Mouse (Mus musculus) ES-Bruce4 (cell line): ENCODE data around the gene Socs3. TPM values are rescaled to one million over a fixed set of nuclear protein-coding genes. Genes with fewer than 3 reads are reported as not detected.

Source experiments
- H3K27ac ChIP-seq: 2 replicates; pipeline ENCODE4 v1.5.1; 2012; ENCODE audit warnings: low read length, inconsistent platforms; ENCODE audit not compliant: insufficient read depth
- H3K27me3 ChIP-seq: 2 replicates; pipeline ENCODE4 v1.6.1; 2012; ENCODE audit warnings: mild to moderate bottlenecking, low read length, inconsistent platforms; ENCODE audit not compliant: control insufficient read depth, poor library complexity, insufficient read depth, severe bottlenecking
- H3K36me3 ChIP-seq: 2 replicates; pipeline ENCODE4 v1.6.1; 2012; ENCODE audit warnings: inconsistent platforms, mild to moderate bottlenecking, low read length, moderate library complexity; ENCODE audit not compliant: control insufficient read depth, poor library complexity, insufficient read depth, severe bottlenecking
- H3K4me1 ChIP-seq: one replicate; pipeline ENCODE4 v1.8.1; 2011; ENCODE audit warnings: low read length; ENCODE audit not compliant: control insufficient read depth, insufficient read depth
- H3K4me3 ChIP-seq: 2 replicates; pipeline ENCODE4 v1.5.1; 2011; ENCODE audit warnings: low read depth, mild to moderate bottlenecking, low read length
- H3K9ac ChIP-seq: 2 replicates; pipeline ENCODE4 v1.6.1; 2012; ENCODE audit warnings: low read depth, mild to moderate bottlenecking, inconsistent platforms; ENCODE audit not compliant: poor library complexity, severe bottlenecking
- H3K9me3 ChIP-seq: replicated peaks from 2 replicates; pipeline ENCODE4 v1.6.1; 2012; ENCODE audit warnings: mild to moderate bottlenecking, low read length, inconsistent platforms; ENCODE audit not compliant: control insufficient read depth, poor library complexity, insufficient read depth, severe bottlenecking
- CTCF ChIP-seq: IDR thresholded peaks from one replicate; pipeline ENCODE4 v1.8.1; 2011; ENCODE audit warnings: low read depth, low read length
- EP300 ChIP-seq: IDR thresholded peaks from 2 replicates; pipeline ENCODE4 v1.6.1; 2011; ENCODE audit warnings: low read depth, low read length; ENCODE audit not compliant: insufficient read depth
- POLR2A ChIP-seq: IDR thresholded peaks from one replicate; pipeline ENCODE4 v1.8.1; 2011; ENCODE audit warnings: low read length; ENCODE audit not compliant: insufficient read depth
- polyA plus RNA-seq: library from polyadenylated mRNA; stranded (reverse); fragments of >200 nt; gene quantifications from 2 replicates; pipeline ENCODE4 v1.2.4, GENCODE M21; 2011; ENCODE audit warnings: low read depth; ENCODE audit not compliant: missing spikeins, insufficient read depth, insufficient read length

Gene Socs3
- polyA plus RNA-seq, 1 experiment = 61.5 TPM

GRCm38 (mm10) chr11:117958197-117958596, 11.7 kb downstream of the Socs3 start:
- no peaks in the 10 kb centered on the region for H3K36me3 ChIP-seq
- H3K4me1 ChIP-seq = peaks cover 16% of the 10 kb centered on the region
- no peak overlapping the region for H3K27ac ChIP-seq
- H3K4me3 ChIP-seq = no peak overlapping the region
- H3K9me3 ChIP-seq = no peaks in the 10 kb centered on the region
- no peak overlapping the region for H3K9ac ChIP-seq
- H3K27me3 ChIP-seq = no peaks in the 10 kb centered on the region
- no peak for TF ChIP-seq CTCF

- H3K27ac ChIP-seq = no peak overlapping the region
- no peak for TF ChIP-seq POLR2A
- TF ChIP-seq CTCF = no peak
- TF ChIP-seq EP300 = no peak
- peaks cover 22% of the 10 kb centered on the region for H3K4me1 ChIP-seq
- no peak overlapping the region for H3K9ac ChIP-seq
- H3K27me3 ChIP-seq = no peaks in the 10 kb centered on the region
- no peaks in the 10 kb centered on the region for H3K36me3 ChIP-seq
- 0 out of 2 replicates have a peak overlapping the region, but pooled peaks have one; percentile 1 for H3K4me3 ChIP-seq
- no peaks in the 10 kb centered on the region for H3K9me3 ChIP-seq
Observed at GRCm38 (mm10) chr11:117955621-117956020, 14.2 kb downstream of the Socs3 start.

GRCm38 (mm10) chr11:117954819-117955218, 15.0 kb downstream of the Socs3 start:
- H3K9ac ChIP-seq = no peak overlapping the region
- no peaks in the 10 kb centered on the region for H3K36me3 ChIP-seq
- no peak overlapping the region for H3K4me3 ChIP-seq
- H3K4me1 ChIP-seq = peaks cover 22% of the 10 kb centered on the region
- no peaks in the 10 kb centered on the region for H3K27me3 ChIP-seq
- H3K9me3 ChIP-seq = no peaks in the 10 kb centered on the region
- H3K27ac ChIP-seq = no peak overlapping the region
- TF ChIP-seq EP300 = no peak
- no peak for TF ChIP-seq POLR2A
- TF ChIP-seq CTCF = no peak

GRCm38 (mm10) chr11:117954094-117954493, 15.8 kb downstream of the Socs3 start:
- H3K27me3 ChIP-seq = no peaks in the 10 kb centered on the region
- peaks cover 18% of the 10 kb centered on the region for H3K4me1 ChIP-seq
- no peak overlapping the region for H3K9ac ChIP-seq
- H3K4me3 ChIP-seq = no peak overlapping the region
- no peaks in the 10 kb centered on the region for H3K9me3 ChIP-seq
- TF ChIP-seq EP300 (no peak), CTCF (no peak), POLR2A (no peak)
- no peak overlapping the region for H3K27ac ChIP-seq
- no peaks in the 10 kb centered on the region for H3K36me3 ChIP-seq

GRCm38 (mm10) chr11:117952174-117952933, 17.5 kb downstream of the Socs3 start:
- no peaks in the 10 kb centered on the region for H3K27me3 ChIP-seq

GRCm38 (mm10) chr11:117951391-117951790, 18.5 kb downstream of the Socs3 start:
- H3K9me3 ChIP-seq = no peaks in the 10 kb centered on the region
- H3K27ac ChIP-seq = no peak overlapping the region
- no peak overlapping the region for H3K4me3 ChIP-seq
- H3K36me3 ChIP-seq = no peaks in the 10 kb centered on the region
- H3K27me3 ChIP-seq = no peaks in the 10 kb centered on the region
- no peak overlapping the region for H3K9ac ChIP-seq
- peaks cover 18% of the 10 kb centered on the region for H3K4me1 ChIP-seq
- TF ChIP-seq POLR2A = no peak

More at GRCm38 (mm10) chr11:117952174-117952933, 17.5 kb downstream of the Socs3 start:
- no peak for TF ChIP-seq CTCF
- 0 out of 2 replicates have a peak, but pooled peaks have one; percentile 40 for TF ChIP-seq EP300
- Histone ChIP-seq H3K27ac (no peak overlapping the region), H3K4me3 (no peak overlapping the region), H3K4me1 (peaks cover 18% of the 10 kb centered on the region), H3K9me3 (no peaks in the 10 kb centered on the region), H3K36me3 (no peaks in the 10 kb centered on the region), H3K9ac (no peak overlapping the region)
